Mouse (Mus musculus) kidney, postnatal 25 days (tissue): ENCODE measurements around the gene Stra8.

ENCODE experiments used
- DNase-seq, 2 experiments: peaks; one replicate each; pipeline ENCODE4 v3.0.0; 2021; ENCODE audit warnings: mixed read lengths in 2 of 2

Gene Stra8

DNA sequence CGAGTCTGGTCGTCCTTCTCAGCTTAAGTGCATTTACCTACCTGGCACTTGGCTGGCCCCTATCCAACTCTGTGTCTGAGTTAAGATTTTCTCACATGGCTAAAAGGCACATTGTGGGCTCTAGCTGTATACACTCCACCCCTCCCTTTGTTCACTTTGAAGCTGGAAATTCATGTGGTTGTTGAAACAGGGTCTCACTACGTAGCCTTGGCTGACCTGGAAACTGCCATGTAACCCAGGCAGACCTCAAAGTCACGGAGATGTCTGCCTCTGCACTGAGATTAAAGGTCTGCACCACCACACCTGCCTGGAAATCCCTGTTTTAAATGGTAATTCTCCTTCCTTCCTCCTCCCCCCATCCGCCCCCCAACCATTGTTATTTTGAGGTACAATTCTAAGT, 23.5 kb downstream of the Stra8 start:
- no peak for DNase-seq

DNA sequence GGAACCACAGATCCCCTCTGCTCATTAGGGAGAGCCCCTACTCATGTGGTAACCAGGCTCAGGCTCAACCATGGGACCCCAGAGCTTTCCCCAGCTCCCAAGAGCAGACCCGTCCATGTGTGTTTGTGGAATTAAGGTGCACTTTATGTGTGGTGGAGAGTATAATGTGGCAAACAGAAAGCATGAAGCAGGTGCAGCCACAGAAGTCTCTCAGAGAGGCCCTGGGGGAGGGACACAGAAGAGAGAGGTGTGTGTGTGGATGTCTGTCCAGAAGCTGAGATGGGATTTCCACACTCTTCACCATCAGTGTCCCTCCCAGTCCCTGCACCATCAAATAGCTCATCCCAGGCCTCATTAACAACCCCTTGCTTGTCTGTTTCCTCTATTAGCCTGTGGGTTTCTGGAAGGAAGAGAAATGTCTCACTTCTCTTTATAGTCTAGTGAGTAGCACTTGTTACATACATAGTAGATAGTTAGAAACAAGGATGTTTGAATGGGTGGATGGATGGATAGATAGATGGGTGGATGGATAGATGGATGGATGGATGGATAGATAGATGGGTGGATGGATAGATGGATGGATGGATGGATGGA, 26.6 kb downstream of the Stra8 start:
- no peak for DNase-seq

DNA sequence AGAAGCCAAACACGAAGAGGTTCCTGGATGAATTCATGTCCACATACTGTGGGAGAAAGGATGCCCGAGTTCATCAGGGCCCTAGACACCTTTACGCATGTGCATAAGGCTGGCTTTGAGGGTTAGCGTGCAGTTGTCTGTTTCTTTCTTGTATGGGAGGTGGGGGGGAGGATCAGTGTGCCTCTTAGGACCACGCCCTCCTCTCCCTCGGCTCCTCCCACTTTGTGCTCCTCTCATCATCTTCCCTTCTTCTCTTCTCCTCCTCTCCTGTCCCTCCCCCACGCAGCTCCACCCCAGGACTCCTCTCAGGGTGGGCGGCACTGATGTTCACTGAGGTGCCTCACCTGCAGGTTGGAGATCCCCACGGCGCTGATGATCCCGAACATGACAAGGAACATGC, 28.5 kb downstream of the Stra8 start:
- no peak for DNase-seq

DNA sequence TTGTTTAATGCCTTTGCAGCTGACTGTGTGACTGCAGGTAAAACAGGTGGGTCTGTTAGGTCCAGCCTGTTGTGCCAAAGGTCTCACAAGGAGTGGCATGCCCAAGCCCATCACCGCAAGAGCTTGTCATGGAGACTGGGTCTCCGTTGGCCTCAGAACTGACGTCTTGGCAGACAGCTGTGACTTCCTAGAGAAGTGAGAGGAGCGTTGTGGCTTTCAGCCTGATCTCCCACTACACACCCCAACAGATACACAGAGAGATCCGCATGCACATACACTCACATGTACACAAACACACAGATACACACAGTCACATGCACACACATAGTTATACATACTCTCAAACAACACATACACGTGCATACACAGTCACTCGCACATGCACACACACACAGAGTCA, 31.6 kb downstream of the Stra8 start:
- DNase-seq: no peak

DNA sequence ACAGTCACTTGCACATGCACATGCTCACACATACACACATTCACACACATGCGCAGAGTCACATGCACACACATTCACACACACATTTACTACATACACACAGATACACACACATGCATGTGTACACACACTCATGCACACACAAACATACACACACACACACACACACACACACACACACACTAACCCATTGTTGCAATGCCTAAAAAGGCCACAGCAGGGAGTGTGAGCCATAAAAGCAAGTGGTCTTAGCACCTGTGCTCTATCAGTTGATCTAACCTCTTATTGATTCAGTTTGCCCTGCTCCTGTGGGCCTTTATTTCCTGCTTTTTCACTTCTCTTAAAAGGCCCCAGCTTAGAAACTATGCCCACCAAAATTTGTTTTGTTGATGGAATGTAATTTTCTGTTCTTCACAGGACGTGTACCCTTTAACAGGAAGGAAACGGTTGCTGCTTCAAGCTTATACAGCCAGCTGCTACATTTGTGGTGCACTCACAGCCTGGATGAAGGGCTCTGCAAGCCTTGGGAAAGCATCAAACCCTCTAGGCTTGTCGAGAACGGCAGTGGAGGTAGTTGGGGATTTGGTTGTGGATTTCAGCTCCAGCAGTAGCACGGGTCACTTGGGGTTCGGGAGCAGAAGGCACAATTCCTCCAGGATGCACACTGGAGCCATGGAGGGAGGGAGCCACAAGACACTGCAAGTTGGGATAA, 32.1 kb downstream of the Stra8 start:
- DNase-seq: no peak

DNA sequence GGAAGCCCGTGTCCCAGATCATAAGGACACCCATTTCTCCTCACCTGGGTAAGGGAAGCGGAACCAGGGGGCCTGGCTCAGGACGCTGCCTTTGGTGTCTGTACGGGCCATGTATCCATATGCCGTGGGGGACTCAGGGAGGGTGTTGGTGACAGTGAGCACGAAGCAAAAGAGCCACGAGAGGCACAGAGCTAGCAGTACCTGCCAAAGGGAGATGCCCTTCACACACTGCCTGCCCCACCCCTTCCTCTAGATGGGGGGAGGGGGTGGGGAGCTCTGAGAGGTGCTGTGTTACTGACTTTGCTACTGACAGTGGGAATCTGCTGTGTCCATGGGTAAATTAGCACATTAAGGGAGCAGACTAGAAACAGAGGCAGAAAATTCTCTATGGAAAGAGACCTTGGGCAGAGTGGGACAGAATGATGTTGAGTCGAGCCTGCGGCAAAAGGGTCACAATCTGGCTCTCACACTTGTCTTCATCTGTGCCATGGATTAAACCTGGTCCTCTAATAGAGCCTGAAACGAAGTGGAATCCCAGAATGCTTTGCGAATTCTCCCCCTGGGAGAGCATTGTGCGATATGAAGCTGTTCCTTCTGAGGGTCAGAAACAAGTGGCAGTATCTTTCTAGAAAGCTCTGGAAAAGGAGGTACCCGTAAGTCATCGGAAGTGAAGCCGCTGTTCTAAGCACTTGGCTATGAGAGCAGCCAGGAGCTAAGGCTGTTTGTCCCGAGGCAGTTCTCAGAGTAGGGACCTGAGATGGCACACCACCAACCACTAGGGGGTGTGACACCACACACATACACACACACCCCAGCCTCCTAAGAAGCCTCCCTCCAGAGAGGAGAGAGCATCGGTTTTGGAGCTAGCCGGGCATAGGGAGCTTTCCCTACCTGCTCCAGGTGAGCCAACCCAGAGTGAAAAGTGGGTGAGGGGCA, 35.2 kb downstream of the Stra8 start:
- DNase-seq: peak in 1 of 2 experiments; percentile 22

DNA sequence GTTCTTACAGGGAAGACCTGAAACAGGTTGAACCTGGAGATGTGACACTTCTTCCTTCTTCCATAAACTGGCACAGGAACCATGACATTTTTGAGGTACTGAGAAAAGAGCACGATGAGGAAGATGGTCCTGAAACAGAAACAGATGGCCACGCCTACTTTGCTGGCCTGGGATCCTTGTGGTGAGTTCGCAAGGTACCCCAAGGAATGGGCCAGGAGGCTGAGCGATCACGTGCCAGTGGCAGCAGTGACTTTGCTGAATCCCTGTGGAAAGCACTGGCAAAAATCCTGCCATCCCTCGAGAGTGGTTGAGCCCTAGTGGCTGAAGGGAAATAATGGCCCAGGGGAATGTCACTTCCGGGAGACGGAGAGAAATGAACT, 35.9 kb downstream of the Stra8 start:
- DNase-seq: no peak

DNA sequence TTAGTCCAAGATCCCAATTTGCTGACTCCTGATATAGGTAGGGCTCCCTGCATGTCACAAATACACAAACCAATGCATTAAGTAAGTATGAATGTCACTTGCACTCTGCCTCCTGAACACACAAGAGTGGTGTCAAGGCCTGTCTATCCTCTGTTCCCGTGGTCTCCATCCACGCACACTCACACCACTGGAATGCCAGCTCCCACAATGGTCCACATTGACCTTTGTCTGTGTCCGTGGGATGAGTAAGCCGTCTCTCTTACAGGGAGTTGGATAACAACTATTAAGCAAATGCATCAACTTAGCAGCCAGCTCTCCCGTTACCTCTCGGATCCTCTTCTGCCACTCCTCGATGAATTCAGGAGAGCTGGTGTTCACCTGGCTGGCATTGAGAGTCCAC, 39.2 kb downstream of the Stra8 start:
- DNase-seq: no peak

DNA sequence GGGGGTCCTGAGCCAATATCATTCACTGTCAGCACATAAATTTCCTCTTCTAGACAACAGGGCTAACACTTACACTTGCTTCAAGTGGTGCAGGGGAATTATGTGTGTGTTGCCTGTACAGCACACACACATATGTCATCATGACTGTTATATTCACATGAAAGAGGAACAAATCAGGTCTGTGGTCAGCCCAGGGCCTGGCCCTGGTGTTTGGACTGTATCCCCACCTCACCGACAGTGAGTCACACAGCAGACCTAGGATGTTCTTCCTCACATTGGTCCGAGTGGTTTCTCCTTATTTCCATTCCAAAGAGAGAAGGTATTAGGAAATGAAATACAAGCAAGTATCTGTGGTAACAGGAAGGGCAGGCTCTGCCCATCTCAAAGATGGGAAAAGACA, 44.6 kb downstream of the Stra8 start:
- DNase-seq: no peak

DNA sequence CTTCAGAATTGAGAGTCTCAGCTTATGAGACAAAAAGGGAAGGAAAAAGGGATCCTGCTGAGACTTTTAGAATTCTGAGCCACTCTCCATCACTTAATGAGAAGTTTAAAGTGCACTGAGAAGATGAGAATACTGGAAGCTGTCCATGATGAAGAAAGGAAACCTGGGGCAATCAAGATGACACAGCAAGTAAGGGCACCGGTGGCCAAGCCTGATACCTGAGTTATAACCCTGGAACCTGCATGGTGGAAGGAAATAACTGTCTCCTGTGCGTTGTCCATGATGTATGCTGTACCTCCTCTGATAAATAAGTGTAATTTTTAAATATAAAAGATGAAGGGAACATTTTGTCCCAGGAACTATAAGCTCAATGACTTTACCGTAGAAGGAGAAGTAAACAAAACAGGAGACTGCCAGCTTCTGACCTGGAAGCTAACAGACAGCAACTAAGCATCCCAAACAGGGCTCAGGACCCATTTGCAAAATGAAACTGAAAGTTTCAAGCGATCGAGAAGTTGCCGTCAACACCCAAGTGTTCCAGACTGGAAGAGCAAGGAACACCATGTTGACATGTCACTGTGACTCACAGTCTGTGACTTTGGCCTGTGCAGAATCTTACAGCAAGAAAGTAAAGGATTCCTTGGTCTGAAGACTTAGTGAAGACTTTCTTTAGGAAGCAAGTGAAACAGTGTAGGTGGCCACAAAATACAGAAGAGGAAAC, 46.0 kb downstream of the Stra8 start:
- no peak for DNase-seq

DNA sequence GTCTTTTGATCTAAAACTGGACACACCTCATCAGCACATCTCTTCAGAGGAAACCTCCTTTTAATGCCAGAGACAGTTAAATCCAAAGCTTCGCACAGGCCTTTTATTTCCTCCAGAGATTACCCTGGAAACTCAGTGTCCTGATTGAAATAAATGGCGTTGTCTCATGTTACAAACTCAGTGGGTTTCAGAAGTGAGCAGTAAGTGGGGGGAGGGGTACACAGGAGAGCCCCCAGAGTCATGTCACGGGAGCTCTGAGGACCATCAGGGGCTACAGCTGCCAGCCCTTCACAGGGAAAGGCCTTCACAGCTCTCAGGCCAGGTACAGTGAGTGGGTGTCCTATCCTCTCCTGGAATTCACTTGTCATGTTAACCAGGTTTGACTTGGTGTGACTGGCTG, 51.2 kb downstream of the Stra8 start:
- DNase-seq: no peak

DNA sequence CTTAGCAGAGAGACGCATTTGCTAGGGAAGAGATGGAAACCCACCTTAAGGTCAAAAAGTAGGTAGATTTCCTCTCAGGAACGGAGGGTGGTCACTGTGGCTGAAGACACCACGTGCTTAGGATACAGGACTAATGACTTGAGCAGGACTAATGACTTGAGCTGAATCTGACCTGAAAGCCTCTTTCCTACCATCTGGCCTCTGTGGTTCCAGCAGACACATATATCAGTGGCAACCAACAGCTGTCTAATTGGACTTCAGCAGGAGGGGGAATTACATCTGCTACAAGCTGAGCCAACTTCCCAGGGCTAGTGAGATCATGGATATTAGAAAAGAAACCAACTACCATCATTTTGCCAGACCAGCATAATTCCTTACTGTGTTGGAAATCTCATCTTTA, 59.3 kb downstream of the Stra8 start:
- DNase-seq: no peak

DNA sequence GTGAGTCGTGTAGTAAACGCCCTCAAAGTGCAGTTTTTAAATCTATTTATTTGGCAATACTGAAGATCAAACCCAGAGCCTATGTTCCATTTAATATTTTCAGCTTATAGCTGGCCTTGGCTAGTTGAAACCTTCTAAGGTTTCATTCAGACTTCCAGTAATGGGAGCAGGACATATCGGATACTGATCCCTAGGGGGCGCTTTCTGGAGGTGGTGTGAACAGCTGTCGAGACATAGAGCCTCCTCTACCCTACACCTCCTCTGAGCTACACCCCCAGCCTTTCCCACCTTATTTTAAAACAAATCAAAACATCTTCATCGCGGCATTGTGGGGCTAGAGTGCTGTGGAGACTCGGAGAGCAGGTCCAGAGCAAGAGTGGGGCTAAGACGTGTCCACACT, 60.7 kb downstream of the Stra8 start:
- DNase-seq: no peak

DNA sequence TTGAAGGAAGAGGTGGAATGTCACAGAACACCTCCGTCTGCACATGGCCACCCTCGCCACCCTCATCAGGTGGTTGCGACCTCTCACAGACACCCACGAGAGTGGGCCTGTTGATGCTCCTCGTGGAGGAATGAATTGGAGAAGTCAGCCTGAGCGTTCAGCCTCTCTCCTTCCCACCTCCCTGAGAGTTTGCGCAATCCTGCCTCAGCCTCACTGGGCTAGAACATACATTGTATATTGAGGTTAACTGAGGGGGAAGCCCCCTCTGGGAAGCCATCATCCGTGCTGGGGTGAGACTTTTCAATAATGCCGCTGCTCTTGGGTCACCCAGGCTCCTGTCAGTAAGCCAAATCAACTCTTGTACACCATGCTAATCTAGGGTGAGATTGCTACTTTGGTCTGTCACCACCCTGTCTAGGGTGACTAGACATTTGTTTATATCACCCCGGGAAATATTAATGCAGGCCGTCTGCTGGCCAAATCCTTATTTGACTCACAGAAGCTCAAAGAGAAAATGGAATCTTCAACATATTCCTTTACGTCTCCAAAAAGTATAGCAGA, 67.2 kb downstream of the Stra8 start:
- DNase-seq: no peak

DNA sequence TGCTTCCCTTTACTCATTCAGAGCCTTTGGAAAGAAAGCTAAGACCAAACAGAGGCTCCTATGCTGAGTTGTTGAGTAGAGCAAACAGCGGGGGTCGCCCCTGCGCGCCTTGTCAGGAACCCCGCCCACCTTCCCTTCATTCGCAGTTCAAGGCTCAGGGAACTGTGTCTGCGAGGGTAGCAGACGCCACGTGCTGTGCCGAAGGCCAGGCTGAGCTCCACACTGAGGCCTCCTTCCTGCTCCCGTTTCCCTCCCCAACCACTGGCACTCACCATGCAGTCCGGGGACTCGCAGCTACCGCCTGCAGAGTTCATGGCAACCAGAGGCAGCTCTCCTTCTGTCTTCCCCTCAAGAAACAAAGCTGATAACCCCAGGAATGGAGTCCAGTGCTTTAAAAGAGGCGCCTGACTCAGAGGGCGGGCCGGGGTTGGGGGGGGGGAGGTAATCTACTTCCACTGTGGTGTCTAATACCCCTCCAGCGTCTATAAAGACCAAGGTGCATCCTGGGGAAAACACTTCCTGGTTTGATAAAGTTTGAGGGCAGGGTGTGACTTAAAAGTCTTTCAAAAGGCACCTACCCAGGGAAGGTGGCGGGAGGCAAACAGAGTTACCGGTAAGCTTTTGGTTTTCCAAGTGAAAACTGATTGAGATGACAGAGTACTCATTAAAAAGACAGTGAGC, 68.3 kb downstream of the Stra8 start, which contains the start of gene Slc23a4:
Slc23a4 (minus strand) TSS at position 324 of the 681 bp plus-strand sequence.
- DNase-seq: no peak
